Mouse (Mus musculus) limb, embryonic 15.5 days (tissue): ENCODE data around the gene Anapc15. TPM values are rescaled to one million over a fixed set of nuclear protein-coding genes. Genes with fewer than 3 reads are reported as not detected.
A peak's percentile ranks its signal among the peaks of the same experiment; 100 is the strongest.

ENCODE experiments used
- ATAC-seq: fragments of 200-750 bp; cut with Nextera tagmentation; 2 replicates; pipeline ENCODE4 v1.8.0; 2017; ENCODE audit warnings: low read depth, moderate TSS enrichment; ENCODE audit not compliant: insufficient number of reproducible peaks, low FRiP score, low TSS enrichment
- H3K27ac ChIP-seq: fragments of 300-500 bp; sonication (generic); 2 replicates; pipeline ENCODE4 v1.5.1; 2015; ENCODE audit warnings: moderate library complexity, mild to moderate bottlenecking, inconsistent platforms
- H3K27me3 ChIP-seq: fragments of 300-500 bp; sonication (generic); 2 replicates; pipeline ENCODE4 v1.6.1; 2015; ENCODE audit warnings: inconsistent platforms
- H3K36me3 ChIP-seq: fragments of 300-500 bp; sonication (generic); 2 replicates; pipeline ENCODE4 v1.6.1; 2015; ENCODE audit warnings: inconsistent platforms
- H3K4me1 ChIP-seq: fragments of 300-500 bp; sonication (generic); 2 replicates; pipeline ENCODE4 v1.6.1; 2015; ENCODE audit warnings: inconsistent platforms
- H3K4me2 ChIP-seq: fragments of 300-500 bp; sonication (generic); 2 replicates; pipeline ENCODE4 v1.6.1; 2015; ENCODE audit warnings: mild to moderate bottlenecking, inconsistent platforms
- H3K4me3 ChIP-seq: fragments of 300-500 bp; sonication (generic); 2 replicates; pipeline ENCODE4 v1.5.1; 2015; ENCODE audit warnings: mild to moderate bottlenecking, inconsistent platforms
- H3K9ac ChIP-seq: fragments of 300-500 bp; sonication (generic); 2 replicates; pipeline ENCODE4 v1.6.1; 2015; ENCODE audit warnings: inconsistent platforms
- H3K9me3 ChIP-seq: fragments of 300-500 bp; sonication (generic); 2 replicates; pipeline ENCODE4 v1.6.1; 2016; ENCODE audit warnings: inconsistent platforms
- WGBS: fragments of 180-500 bp; shearing (Covaris S2); methylation state at CpG from one replicate; pipeline ENCODE4 v1.1.7; 2015; 5-methylcytosine and 5-hydroxymethylcytosine counted together
- polyA plus RNA-seq: library from polyadenylated mRNA; unstranded; fragments of >200 nt; fragmentation: Nextera tagmentation; extraction: Ambion mirVana; gene quantifications from 2 replicates; pipeline ENCODE4 v1.2.1, GENCODE M21; 2015

Anapc15 gene
- polyA plus RNA-seq = 54.5 and 56.5 TPM in 2 replicates

- no peak within 1 kb of the TSS for H3K9ac ChIP-seq
- no peaks in the 10 kb centered on the region for H3K9me3 ChIP-seq
- ATAC-seq = no peak
- H3K4me2 ChIP-seq = no peak within 1 kb of the TSS
- H3K27me3 ChIP-seq = no peaks in the 10 kb centered on the region
- no peaks in the 10 kb centered on the region for H3K36me3 ChIP-seq
- no peaks in the 10 kb centered on the region for H3K4me1 ChIP-seq
- WGBS = 73% methylated on average over 3 of the region's 3 CpGs
- H3K4me3 ChIP-seq = no peak within 1 kb of the TSS
- no peak within 1 kb of the TSS for H3K27ac ChIP-seq
These were observed at the start of gene Anapc15 for GRCm38 (mm10) chr7:101863415-101863814. TSS of gene Anapc15 (plus strand) at chr7:101863715.

GRCm38 (mm10) chr7:101817861-101818401 lies 45.6 kb upstream of the Anapc15 start, which contains the start of gene Phox2a:
TSS of gene Phox2a (plus strand) at chr7:101818313.
- peaks cover 78% of the 10 kb centered on the region for H3K27me3 ChIP-seq
- H3K36me3 ChIP-seq = no peaks in the 10 kb centered on the region
- ATAC-seq = no peak; the same call in 1 of the 2 replicates
- H3K4me3 ChIP-seq = peak within 1 kb of the TSS; percentile 34
- H3K4me1 ChIP-seq = peaks cover 34% of the 10 kb centered on the region
- no peak within 1 kb of the TSS for H3K27ac ChIP-seq
- no peak within 1 kb of the TSS for H3K9ac ChIP-seq
- WGBS = under 1% methylated on average over 44 of the region's 45 CpGs
- H3K9me3 ChIP-seq = no peaks in the 10 kb centered on the region
- H3K4me2 ChIP-seq = peak within 1 kb of the TSS; percentile 50

GRCm38 (mm10) chr7:101820295-101821030 lies 43.1 kb upstream of the Anapc15 start:
- peak overlapping the region; percentile 95 for H3K4me2 ChIP-seq
- peak overlapping the region; percentile 46 for H3K4me3 ChIP-seq
- H3K27me3 ChIP-seq = peaks cover 76% of the 10 kb centered on the region
- no peaks in the 10 kb centered on the region for H3K9me3 ChIP-seq
- H3K4me1 ChIP-seq = peaks cover 43% of the 10 kb centered on the region
- no peak for ATAC-seq
- H3K9ac ChIP-seq = no peak overlapping the region
- no peak overlapping the region for H3K27ac ChIP-seq
- H3K36me3 ChIP-seq = peaks cover 24% of the 10 kb centered on the region
- WGBS = 3% methylated on average over 35 of the region's 35 CpGs

- peak overlapping the region; percentile 95 for H3K4me2 ChIP-seq
- 0 out of 2 replicates have a peak overlapping the region, but pooled peaks have one; percentile 31 for H3K9ac ChIP-seq
- ATAC-seq = peak; percentile 28; the same call in 1 of the 2 replicates
- H3K4me3 ChIP-seq = peak overlapping the region; percentile 46
- peaks cover 38% of the 10 kb centered on the region for H3K36me3 ChIP-seq
- peaks cover 67% of the 10 kb centered on the region for H3K27me3 ChIP-seq
- H3K27ac ChIP-seq = 0 out of 2 replicates have a peak overlapping the region, but pooled peaks have one; percentile 8
- H3K9me3 ChIP-seq = no peaks in the 10 kb centered on the region
- under 1% methylated on average over 71 of the region's 71 CpGs for WGBS
- peaks cover 43% of the 10 kb centered on the region for H3K4me1 ChIP-seq
These were observed 41.7 kb upstream of the Anapc15 start for GRCm38 (mm10) chr7:101821571-101822501.

GRCm38 (mm10) chr7:101822836-101823757 lies 40.4 kb upstream of the Anapc15 start:
- no peak overlapping the region for H3K9ac ChIP-seq
- peaks cover 39% of the 10 kb centered on the region for H3K4me1 ChIP-seq
- peaks cover 51% of the 10 kb centered on the region for H3K36me3 ChIP-seq
- peaks cover 54% of the 10 kb centered on the region for H3K27me3 ChIP-seq
- WGBS = 35% methylated on average over 32 of the region's 32 CpGs
- no peak overlapping the region for H3K4me3 ChIP-seq
- peak; percentile 13; the same call in 1 of the 2 replicates for ATAC-seq
- H3K4me2 ChIP-seq = no peak overlapping the region
- no peaks in the 10 kb centered on the region for H3K9me3 ChIP-seq
- H3K27ac ChIP-seq = no peak overlapping the region

- 78% methylated on average over 18 of the region's 18 CpGs for WGBS
- H3K36me3 ChIP-seq = peaks cover 60% of the 10 kb centered on the region
- H3K4me3 ChIP-seq = no peak overlapping the region
- H3K27ac ChIP-seq = no peak overlapping the region
- peak; percentile 26 for ATAC-seq
- no peak overlapping the region for H3K9ac ChIP-seq
- H3K4me1 ChIP-seq = peaks cover 34% of the 10 kb centered on the region
- H3K4me2 ChIP-seq = no peak overlapping the region
- H3K27me3 ChIP-seq = peaks cover 45% of the 10 kb centered on the region
- H3K9me3 ChIP-seq = no peaks in the 10 kb centered on the region
These were observed 39.5 kb upstream of the Anapc15 start for GRCm38 (mm10) chr7:101823758-101824630.

GRCm38 (mm10) chr7:101830373-101830772 lies 33.1 kb upstream of the Anapc15 start:
- no peak overlapping the region for H3K27ac ChIP-seq
- no peaks in the 10 kb centered on the region for H3K9me3 ChIP-seq
- ATAC-seq = no peak
- H3K9ac ChIP-seq = no peak overlapping the region
- H3K4me1 ChIP-seq = peaks cover 22% of the 10 kb centered on the region
- no peak overlapping the region for H3K4me2 ChIP-seq
- no peaks in the 10 kb centered on the region for H3K27me3 ChIP-seq
- peaks cover 85% of the 10 kb centered on the region for H3K36me3 ChIP-seq
- H3K4me3 ChIP-seq = no peak overlapping the region
- 98% methylated on average over 3 of the region's 3 CpGs for WGBS

- Histone ChIP-seq H3K4me2 (no peak overlapping the region), H3K4me1 (peaks cover 26% of the 10 kb centered on the region), H3K36me3 (peaks cover 75% of the 10 kb centered on the region), H3K4me3 (no peak overlapping the region), H3K9ac (no peak overlapping the region), H3K9me3 (no peaks in the 10 kb centered on the region), H3K27me3 (no peaks in the 10 kb centered on the region), H3K27ac (no peak overlapping the region)
- WGBS = 95% methylated on average over 8 of the region's 8 CpGs
- ATAC-seq = no peak
These were observed 32.1 kb upstream of the Anapc15 start for GRCm38 (mm10) chr7:101831437-101831836.

- no peak overlapping the region for H3K27ac ChIP-seq
- H3K27me3 ChIP-seq = no peaks in the 10 kb centered on the region
- H3K36me3 ChIP-seq = peaks cover 65% of the 10 kb centered on the region
- ATAC-seq = no peak
- H3K9me3 ChIP-seq = no peaks in the 10 kb centered on the region
- peaks cover 26% of the 10 kb centered on the region for H3K4me1 ChIP-seq
- H3K9ac ChIP-seq = no peak overlapping the region
- H3K4me3 ChIP-seq = no peak overlapping the region
- WGBS = 92% methylated on average over 4 of the region's 4 CpGs
- no peak overlapping the region for H3K4me2 ChIP-seq
These were observed 31.1 kb upstream of the Anapc15 start for GRCm38 (mm10) chr7:101832372-101832771.

- H3K4me1 ChIP-seq = peaks cover 27% of the 10 kb centered on the region
- no peak overlapping the region for H3K4me3 ChIP-seq
- no peaks in the 10 kb centered on the region for H3K9me3 ChIP-seq
- H3K9ac ChIP-seq = no peak overlapping the region
- no peak overlapping the region for H3K4me2 ChIP-seq
- H3K27me3 ChIP-seq = no peaks in the 10 kb centered on the region
- no peak for ATAC-seq
- H3K27ac ChIP-seq = peak overlapping the region; percentile 24; the same call in 1 of the 2 replicates
- WGBS = 66% methylated on average over 5 of the region's 5 CpGs
- peaks cover 55% of the 10 kb centered on the region for H3K36me3 ChIP-seq
These were observed 30.2 kb upstream of the Anapc15 start for GRCm38 (mm10) chr7:101833352-101833751.
